Mouse (Mus musculus): Measurements from ENCODE around the gene Tigar. TPM values are rescaled to one million over a fixed set of nuclear protein-coding genes. Genes with fewer than 3 reads are reported as not detected.
A peak's percentile ranks its signal among the peaks of the same experiment; 100 is the strongest.

Gene Tigar
- polyA plus RNA-seq, 1 experiment, result 1.7 TPM

GRCm38 (mm10) chr6:127129659-127130058 is 20.3 kb upstream of the Tigar start:
- Histone ChIP-seq H3K36me3 (ENCODE audit: control insufficient read depth, insufficient read depth, low read length) (peaks cover 20% of the 10 kb centered on the region), H3K4me3 (ENCODE audit: extremely low read depth, insufficient read depth, insufficient read length) (no peak overlapping the region), H3K27me3 (ENCODE audit: control insufficient read depth, insufficient read depth, low read length) (no peaks in the 10 kb centered on the region), H3K27ac (ENCODE audit: insufficient read depth, low read length) (no peak overlapping the region), H3K4me1 (ENCODE audit: control insufficient read depth, insufficient read depth, insufficient read length) (no peaks in the 10 kb centered on the region)
- no peak for DNase-seq (ENCODE audit: low read depth in 1 of 2, low spot score in 2 of 2)
- 87% methylated on average over 14 of the region's 14 CpGs for WGBS
- TF ChIP-seq CTCF (IDR thresholded peaks at IDR 0.05; ENCODE audit: extremely low read depth, insufficient read depth, insufficient read length, insufficient replicate concordance) (no peak), POLR2A (IDR thresholded peaks at IDR 0.05; ENCODE audit: low read depth, low read length) (no peak)

- H3K27me3 ChIP-seq (ENCODE audit: control insufficient read depth, insufficient read depth, low read length), result no peaks in the 10 kb centered on the region
- 0 out of 2 replicates have a peak, but pooled peaks cover 2% of the 10 kb centered on the region for H3K36me3 ChIP-seq (ENCODE audit: control insufficient read depth, insufficient read depth, low read length)
- H3K4me3 ChIP-seq (ENCODE audit: extremely low read depth, insufficient read depth, insufficient read length), result no peak overlapping the region
- no peaks in the 10 kb centered on the region for H3K4me1 ChIP-seq (ENCODE audit: control insufficient read depth, insufficient read depth, insufficient read length)
- 91% methylated on average over 7 of the region's 7 CpGs for WGBS
- TF ChIP-seq CTCF (IDR thresholded peaks at IDR 0.05; ENCODE audit: extremely low read depth, insufficient read depth, insufficient read length, insufficient replicate concordance) (no peak), POLR2A (IDR thresholded peaks at IDR 0.05; ENCODE audit: low read depth, low read length) (no peak)
- no peak overlapping the region for H3K27ac ChIP-seq (ENCODE audit: insufficient read depth, low read length)
- no peak for DNase-seq (ENCODE audit: low read depth in 1 of 2, low spot score in 2 of 2)
Measured at GRCm38 (mm10) chr6:127123506-127123905, 14.1 kb upstream of the Tigar start.

- Histone ChIP-seq H3K27me3 (ENCODE audit: control insufficient read depth, insufficient read depth, low read length) (no peaks in the 10 kb centered on the region), H3K4me1 (ENCODE audit: control insufficient read depth, insufficient read depth, insufficient read length) (no peaks in the 10 kb centered on the region), H3K36me3 (ENCODE audit: control insufficient read depth, insufficient read depth, low read length) (0 out of 2 replicates have a peak, but pooled peaks cover 2% of the 10 kb centered on the region), H3K27ac (ENCODE audit: insufficient read depth, low read length) (no peak overlapping the region), H3K4me3 (ENCODE audit: extremely low read depth, insufficient read depth, insufficient read length) (no peak overlapping the region)
- TF ChIP-seq CTCF (IDR thresholded peaks at IDR 0.05; ENCODE audit: extremely low read depth, insufficient read depth, insufficient read length, insufficient replicate concordance) (no peak), POLR2A (IDR thresholded peaks at IDR 0.05; ENCODE audit: low read depth, low read length) (no peak)
- WGBS, result 80% methylated on average over 5 of the region's 5 CpGs
- no peak for DNase-seq (ENCODE audit: low read depth in 1 of 2, low spot score in 2 of 2)
Measured at GRCm38 (mm10) chr6:127122996-127123395, 13.6 kb upstream of the Tigar start.

GRCm38 (mm10) chr6:127122221-127122806 is 13.0 kb upstream of the Tigar start:
- H3K4me1 ChIP-seq (ENCODE audit: control insufficient read depth, insufficient read depth, insufficient read length), result no peaks in the 10 kb centered on the region
- TF ChIP-seq CTCF (IDR thresholded peaks at IDR 0.05; ENCODE audit: extremely low read depth, insufficient read depth, insufficient read length, insufficient replicate concordance), result no peak
- TF ChIP-seq POLR2A (IDR thresholded peaks at IDR 0.05; ENCODE audit: low read depth, low read length), result no peak
- H3K4me3 ChIP-seq (ENCODE audit: extremely low read depth, insufficient read depth, insufficient read length), result no peak overlapping the region
- H3K27me3 ChIP-seq (ENCODE audit: control insufficient read depth, insufficient read depth, low read length), result no peaks in the 10 kb centered on the region
- 78% methylated on average over 4 of the region's 4 CpGs for WGBS
- no peak overlapping the region for H3K27ac ChIP-seq (ENCODE audit: insufficient read depth, low read length)
- DNase-seq (ENCODE audit: low read depth in 1 of 2, low spot score in 2 of 2), result no peak
- no peaks in the 10 kb centered on the region for H3K36me3 ChIP-seq (ENCODE audit: control insufficient read depth, insufficient read depth, low read length)

- H3K27ac ChIP-seq (ENCODE audit: insufficient read depth, low read length), result no peak overlapping the region
- H3K4me1 ChIP-seq (ENCODE audit: control insufficient read depth, insufficient read depth, insufficient read length), result no peaks in the 10 kb centered on the region
- H3K27me3 ChIP-seq (ENCODE audit: control insufficient read depth, insufficient read depth, low read length), result no peaks in the 10 kb centered on the region
- no peaks in the 10 kb centered on the region for H3K36me3 ChIP-seq (ENCODE audit: control insufficient read depth, insufficient read depth, low read length)
- no peak for DNase-seq (ENCODE audit: low read depth in 1 of 2, low spot score in 2 of 2)
- TF ChIP-seq CTCF (IDR thresholded peaks at IDR 0.05; ENCODE audit: extremely low read depth, insufficient read depth, insufficient read length, insufficient replicate concordance) (no peak), POLR2A (IDR thresholded peaks at IDR 0.05; ENCODE audit: low read depth, low read length) (no peak)
- WGBS, result 80% methylated on average over 23 of the region's 23 CpGs
- H3K4me3 ChIP-seq (ENCODE audit: extremely low read depth, insufficient read depth, insufficient read length), result no peak overlapping the region
Measured at GRCm38 (mm10) chr6:127114753-127115456, 5.5 kb upstream of the Tigar start.

GRCm38 (mm10) chr6:127108368-127109060 is 843 bp downstream of the Tigar start:
- Histone ChIP-seq H3K4me3 (ENCODE audit: extremely low read depth, insufficient read depth, insufficient read length) (peak overlapping the region; percentile 68), H3K27me3 (ENCODE audit: control insufficient read depth, insufficient read depth, low read length) (no peaks in the 10 kb centered on the region), H3K27ac (ENCODE audit: insufficient read depth, low read length) (no peak overlapping the region), H3K4me1 (ENCODE audit: control insufficient read depth, insufficient read depth, insufficient read length) (peaks cover 3% of the 10 kb centered on the region; the same call in 1 of the 2 replicates), H3K36me3 (ENCODE audit: control insufficient read depth, insufficient read depth, low read length) (no peaks in the 10 kb centered on the region)
- TF ChIP-seq POLR2A (IDR thresholded peaks at IDR 0.05; ENCODE audit: low read depth, low read length), result no peak
- no peak for TF ChIP-seq CTCF (IDR thresholded peaks at IDR 0.05; ENCODE audit: extremely low read depth, insufficient read depth, insufficient read length, insufficient replicate concordance)
- 37% methylated on average over 20 of the region's 20 CpGs for WGBS
- DNase-seq (ENCODE audit: low read depth in 1 of 2, low spot score in 2 of 2), result no peak

Measured in spleen, adult 2 months (tissue).